Mouse (Mus musculus) gastrocnemius, postnatal 10 days (tissue): ENCODE measurements around the gene Gm20917. TPM values are rescaled to one million over a fixed set of nuclear protein-coding genes. Genes with fewer than 3 reads are reported as not detected.
"Not testable (repeated sequence)": the region's sequence is repeated elsewhere in the genome, so short reads cannot be mapped to it uniquely, and the experiment has no call there.

Experiments used
- DNase-seq: peaks from one replicate; pipeline ENCODE4 v3.0.0; 2021; ENCODE audit warnings: mixed read lengths
- long read RNA-seq, 2 experiments: library from polyadenylated mRNA; stranded (forward); transcript quantifications; one replicate each; pipeline ENCODE4 v2.0.0; 2021
- total RNA-seq, 2 experiments: library from RNA; stranded (reverse); gene quantifications; 2 replicates each; pipeline ENCODE4 v1.2.3; 2021

Gm20917 gene
- not detected for total RNA-seq
- long read RNA-seq, experiment 1, result 0 reads
- long read RNA-seq, experiment 2, result 0 reads

- not testable (repeated sequence) for DNase-seq
Observed at GRCm38 (mm10) chrY:79151022-79151421, at the start of gene Gm20917. Gene Gm20917 (minus strand): TSS chrY:79151122.

Other genes with a start within 250 kb of the Gm20917 start
- not detected for gene Gm20916, start 168.4 kb upstream of the Gm20917 start, total RNA-seq